Mouse (Mus musculus) ZHBTc4 (cell line): ENCODE data around the gene Erv3.

Experiments used
- DNase-seq: peaks from one replicate; pipeline ENCODE4 v3.0.0-alpha.2; 2011; ENCODE audit warnings: low read depth, low spot score

Gene Erv3

DNA sequence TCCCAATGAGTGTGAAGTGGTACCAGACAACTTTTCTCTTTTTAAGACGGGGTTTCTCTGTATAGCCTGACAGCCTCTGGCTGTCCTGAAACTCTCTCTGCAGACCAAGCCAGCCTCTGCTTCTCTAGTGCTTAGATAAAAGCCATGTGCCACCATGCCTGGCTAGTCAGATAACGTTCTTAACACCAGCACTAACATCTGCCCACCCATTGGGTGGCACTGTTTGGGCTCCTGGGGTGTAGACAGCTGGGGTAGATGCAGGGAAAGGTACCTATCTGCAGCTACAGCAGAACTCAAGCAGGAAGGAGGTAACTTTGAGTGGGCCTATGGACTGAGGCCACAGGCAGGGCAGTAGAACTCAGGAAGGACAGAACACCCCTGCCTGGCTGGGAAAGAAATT lies 34.0 kb downstream of the Erv3 start:
- DNase-seq, result no peak

DNA sequence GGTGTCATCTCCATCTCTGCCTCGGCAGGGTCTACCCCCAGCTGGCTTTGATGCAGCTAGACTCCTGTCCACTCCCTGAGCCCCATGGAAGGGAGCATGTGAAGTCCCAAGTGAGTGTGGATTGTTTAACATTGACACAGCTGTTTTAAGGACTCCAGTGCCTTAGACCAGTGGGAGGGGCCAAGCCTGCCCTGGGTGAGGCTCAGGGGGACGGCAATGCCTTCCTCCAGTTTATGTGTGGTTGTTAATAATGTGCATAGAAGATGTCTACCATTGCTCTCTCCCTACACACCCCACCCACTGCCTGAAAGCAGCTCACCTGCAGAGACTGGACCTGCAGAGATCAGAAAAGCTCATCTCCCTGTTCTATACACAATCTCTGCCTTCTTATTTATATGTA lies 35.6 kb downstream of the Erv3 start:
- DNase-seq, result no peak

DNA sequence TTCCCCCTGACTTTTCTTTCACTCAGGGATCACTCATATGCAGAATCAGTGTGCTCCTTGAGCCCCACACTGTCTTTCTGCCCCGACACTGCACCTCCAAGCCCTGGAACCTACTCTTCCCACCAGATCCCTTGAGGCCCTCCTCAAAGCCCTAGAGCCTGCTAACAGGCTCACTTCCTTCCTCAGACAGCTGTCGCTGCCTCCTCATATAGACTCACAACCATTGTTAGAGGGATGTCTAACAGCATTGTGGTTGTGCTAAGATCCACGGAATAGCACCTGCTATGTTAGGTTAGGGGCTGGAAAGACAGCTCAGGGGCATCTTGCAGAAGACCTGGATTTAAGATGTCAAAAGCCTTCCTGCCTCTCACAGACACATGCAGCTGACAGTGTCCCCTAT lies 37.1 kb downstream of the Erv3 start:
- no peak for DNase-seq

DNA sequence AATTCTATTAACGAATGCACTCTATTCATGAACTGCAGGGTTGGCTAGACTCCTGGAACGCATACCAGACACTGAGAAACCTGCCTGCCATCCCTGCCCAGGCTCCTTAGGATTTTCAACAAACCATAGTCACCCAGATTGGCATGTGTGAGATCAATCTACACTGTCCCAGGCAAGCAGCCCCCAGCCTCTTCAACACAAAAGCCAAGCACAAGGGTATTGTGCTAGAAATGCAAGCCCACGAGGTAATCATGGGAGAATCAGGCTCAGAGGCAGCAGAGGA lies 37.9 kb downstream of the Erv3 start:
- DNase-seq, result no peak

DNA sequence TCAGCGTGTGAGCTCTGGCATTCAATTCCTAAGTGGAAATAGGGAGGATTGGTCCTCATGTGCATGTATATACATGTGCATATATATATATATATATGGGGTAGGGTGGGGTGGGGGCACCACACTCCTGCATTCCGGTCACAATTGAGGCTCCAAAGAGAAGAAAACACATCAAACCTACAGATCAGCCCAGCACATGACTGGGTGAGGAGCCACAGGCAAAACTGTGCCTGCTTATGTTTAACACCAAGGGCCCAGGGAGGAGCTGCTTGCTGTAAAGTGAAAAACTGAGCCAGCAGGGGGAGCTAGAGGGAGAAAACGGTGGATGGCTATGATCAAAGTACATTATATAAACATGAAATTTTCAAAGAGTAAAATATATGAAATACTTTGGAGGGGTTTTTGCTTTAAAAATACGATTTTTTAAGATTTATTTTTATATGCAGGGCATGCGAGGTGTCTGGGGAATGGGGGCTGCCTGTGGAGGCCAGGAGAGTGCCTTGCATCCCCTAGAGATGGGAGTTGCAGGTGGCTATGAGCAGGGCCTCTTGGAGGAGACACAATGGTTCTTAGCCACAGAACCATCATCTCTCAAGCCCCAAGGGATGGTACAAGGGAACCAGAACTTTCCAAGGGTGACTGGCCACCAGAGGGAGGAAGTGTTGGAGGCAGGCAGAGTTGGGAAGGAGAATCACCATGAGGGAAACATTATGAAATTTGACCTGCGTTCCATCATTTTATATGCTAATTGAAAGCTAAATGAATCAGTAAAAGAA lies 38.4 kb downstream of the Erv3 start:
- DNase-seq, result peak; percentile 79

DNA sequence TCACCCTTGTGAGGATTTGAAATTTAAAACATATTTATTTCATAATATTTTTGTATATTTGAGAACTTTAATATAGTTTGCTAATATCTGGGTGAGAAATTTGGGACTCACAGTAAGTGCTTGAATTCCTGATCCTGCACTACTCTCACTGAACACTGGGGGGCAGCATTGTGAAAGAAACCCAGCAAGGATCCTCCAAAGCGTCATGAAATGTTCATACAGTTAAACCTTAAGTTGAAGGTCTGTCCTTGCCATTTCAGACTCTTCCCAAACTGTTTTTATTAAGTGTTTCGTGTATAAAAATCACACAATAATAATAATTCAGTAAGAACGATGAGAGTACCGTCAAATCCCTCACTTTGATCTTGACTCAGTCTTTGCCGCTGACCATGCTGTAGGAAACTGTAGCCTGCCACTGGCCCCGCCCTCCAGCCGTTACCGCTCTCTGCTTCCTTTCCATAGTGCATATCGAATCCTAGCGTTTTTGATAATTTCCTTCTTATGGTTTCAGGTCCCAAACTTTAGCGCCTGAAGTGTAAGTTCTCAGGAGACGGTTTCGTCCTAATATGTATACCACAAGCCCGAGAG lies 39.4 kb downstream of the Erv3 start:
- DNase-seq, result peak; percentile 88

DNA sequence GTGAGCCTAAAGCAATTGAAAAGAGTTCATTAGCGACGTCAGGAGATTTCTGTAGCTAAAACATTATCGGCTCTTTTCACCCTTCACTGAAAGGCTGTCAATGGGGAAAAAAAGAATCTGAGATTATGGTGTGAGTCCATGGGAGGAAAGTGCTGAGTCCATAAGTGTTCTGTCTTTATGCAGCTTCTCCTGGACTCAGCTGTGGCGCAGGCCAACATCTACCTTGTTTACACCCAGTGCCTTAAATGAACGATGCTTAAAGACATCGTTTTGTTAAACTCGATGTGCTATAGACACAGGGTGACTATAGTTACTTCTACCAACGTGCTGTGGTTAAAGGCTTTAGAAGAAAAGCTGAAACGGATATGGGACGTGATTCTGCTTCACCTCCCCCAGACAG lies 45.2 kb downstream of the Erv3 start:
- DNase-seq, result no peak

DNA sequence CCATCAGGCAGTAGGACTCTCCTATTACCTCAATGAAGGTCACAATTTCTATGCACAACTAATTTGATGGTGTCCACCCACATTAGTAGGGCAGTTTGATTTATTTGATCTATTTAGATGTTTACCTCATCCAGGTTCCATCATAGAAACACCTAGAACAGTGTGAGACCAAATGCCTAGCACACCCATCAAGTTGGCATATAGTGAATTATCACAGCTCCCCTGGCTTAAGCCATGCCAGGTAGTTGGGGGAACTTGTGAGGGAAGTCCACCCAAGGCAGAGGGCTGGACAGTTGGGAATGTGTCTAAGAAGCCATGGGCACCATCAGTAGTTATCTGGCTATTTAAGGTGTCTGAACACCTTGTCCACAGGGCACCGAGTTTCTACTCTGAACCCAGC lies 46.1 kb downstream of the Erv3 start:
- no peak for DNase-seq

DNA sequence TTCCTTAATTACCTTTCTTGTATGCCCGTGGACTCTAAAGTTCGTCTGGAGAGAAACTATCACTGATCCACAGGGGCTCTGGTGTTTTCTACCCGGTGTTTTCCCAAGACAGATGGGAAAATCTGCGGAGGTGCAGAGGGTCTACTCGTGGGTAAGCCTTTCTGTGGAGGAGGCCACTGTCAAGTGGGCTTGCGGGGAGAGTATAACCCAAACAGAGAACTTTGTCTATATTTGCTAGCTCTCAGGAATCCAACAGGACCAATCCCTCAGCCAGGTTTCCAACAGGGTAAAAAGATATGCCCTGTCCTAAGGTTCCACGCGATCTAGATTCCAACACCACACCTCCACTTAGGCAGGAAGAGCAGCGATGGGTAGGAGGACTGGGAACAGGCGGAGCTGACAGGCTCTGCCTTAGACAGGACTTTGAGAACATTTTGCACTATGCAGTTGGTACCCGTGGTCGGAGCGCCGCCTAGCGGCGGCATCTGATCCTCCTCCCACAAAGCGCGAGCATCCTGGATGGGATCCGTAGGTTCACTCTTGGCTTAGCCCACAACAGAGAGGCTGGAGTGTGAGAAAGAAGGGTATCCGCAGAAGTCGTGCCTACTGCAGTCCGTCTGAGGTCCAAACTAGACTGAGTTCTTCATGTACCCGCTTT lies 46.9 kb downstream of the Erv3 start:
- peak; percentile 94 for DNase-seq

DNA sequence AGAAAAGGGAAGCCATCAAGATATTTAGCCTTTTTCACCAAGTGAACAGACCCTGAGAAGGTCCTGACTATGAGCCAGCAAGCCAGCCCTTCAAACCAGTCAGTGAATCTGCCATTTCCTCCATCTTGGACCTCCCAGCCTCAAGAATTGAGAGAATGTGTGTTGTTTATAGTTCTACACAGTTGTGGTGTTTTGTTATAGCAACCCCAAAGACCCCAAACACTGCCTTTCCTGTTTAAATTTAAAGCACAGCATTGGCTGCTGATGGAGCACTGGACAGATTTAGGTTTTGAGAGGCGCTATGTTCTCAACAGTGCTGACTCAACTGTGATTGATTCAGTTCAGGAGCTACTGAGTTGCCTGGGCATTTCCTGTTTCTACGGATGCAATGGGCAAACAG lies 47.9 kb downstream of the Erv3 start:
- no peak for DNase-seq

DNA sequence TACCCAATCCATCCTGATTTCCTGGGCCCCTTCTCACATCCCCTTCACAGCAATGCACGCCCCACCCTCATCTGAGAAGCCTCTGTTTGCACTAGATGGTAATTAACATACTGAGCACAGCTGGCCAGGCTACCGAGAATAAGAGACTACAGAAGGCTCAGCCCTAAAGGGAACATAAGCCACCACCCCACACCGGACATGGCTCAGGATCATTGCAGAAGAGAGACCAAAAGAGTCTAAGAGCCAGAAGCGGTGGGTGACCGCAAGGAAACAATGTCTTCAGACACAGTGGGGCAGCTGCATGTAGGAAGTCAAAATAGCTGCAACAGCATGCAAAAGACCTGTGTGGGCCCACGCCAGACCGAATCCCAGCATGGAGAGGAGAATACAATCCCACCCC lies 50.7 kb downstream of the Erv3 start:
- peak; percentile 60 for DNase-seq

DNA sequence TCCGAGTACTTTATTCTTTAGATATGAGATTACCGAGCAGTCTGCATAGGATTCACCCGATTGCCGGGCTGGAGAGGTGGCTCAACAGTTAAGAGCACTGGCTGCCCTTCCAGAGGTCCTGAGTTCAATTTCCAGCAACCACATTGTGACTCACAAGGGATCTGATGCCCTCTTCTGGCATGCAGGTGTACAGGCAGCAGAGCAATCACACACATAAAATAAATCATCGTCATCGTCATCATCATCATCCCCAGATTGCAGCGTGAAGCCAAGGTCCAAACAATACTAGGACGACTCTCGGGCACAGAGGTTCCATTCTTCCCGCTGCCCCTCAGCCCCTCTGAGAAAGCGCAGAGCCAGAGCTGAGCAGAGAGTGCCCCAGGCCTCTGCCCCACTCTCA lies 51.9 kb downstream of the Erv3 start:
- peak; percentile 30 for DNase-seq

DNA sequence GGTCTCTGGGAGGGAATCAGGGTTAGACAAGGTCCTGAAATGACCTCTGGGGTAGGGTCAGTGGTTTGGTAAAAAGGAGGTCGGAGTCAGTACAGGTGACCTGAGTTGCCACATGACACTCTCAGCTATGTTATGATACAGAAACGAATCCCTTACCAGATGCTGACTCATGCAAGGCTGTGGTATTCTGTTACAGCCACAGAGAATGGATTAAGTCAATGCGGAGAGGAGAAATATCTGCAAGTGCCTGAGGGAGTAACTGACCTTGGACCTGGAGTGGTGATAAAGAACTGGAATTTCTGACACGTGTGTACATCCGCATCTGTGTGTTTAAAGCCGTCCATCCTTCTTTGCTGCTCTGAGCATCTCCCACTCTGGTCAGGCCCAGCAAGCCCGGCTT lies 52.7 kb downstream of the Erv3 start:
- peak; percentile 69 for DNase-seq

DNA sequence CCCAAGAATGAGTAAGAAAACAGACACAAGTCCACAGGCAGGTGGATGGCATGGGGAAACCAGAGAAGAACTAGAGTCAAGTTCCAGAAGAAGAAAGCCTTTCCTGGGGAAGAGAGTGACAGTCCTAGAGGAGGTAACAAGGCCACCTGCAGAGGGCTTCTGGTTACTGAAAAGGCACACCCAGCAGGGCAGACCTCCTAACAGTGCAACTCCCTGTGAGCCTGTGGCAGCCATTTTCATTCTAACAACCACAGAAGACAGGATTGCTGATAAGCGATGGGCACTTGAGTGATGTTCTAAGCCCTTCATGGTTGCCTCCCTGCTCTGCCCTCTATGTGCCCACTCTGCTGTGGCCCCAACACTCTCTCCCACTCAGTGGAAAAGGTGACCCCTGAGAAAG lies 54.2 kb downstream of the Erv3 start:
- DNase-seq, result peak; percentile 79

DNA sequence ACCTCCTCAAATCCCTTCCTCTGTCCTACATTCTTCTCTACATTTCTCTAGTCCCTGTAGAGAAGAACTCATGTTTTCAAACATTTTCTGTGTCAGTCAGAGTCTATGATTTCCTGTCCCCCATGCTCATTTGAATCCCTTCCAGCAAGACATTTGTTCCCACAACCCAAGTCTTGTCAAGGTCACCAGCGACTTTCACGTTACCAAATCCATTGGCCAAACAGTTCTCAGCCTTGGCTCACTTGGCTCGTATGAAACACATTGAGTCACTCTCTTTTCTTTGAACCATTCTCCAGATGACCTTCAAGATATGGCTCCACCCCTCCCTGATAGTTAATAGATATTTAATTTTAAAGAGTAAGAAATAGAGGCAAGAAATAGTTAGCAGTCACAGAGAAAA lies 55.7 kb downstream of the Erv3 start:
- DNase-seq, result no peak
